ENCODE assay signal across 9 mouse cellular contexts in genomic region chr13:44484582-44485329, GRCm38 (mm10).
DNase-seq lines count a peak whose midpoint lies in the region; ATAC-seq lines count a peak whose summit lies in the region.
"Had no signal": no experiment of that assay in that cellular context is flagged by ENCODE, and none has a peak within 500 bp of the region (broad histone marks: within the 10 kb centered on the region; RNA-seq: fewer than 3 reads in every experiment).

No protein-coding gene starts in this region.

- no peak overlapping the region for H3K9ac ChIP-seq in embryonic facial prominence, embryonic 12.5 days

- no peaks in the 10 kb centered on the region for H3K27me3 ChIP-seq in embryonic facial prominence, embryonic 12.5 days

- 57% methylated on average over 14 of the region's 14 CpGs for WGBS in embryonic facial prominence, embryonic 12.5 days

- ATAC-seq in embryonic facial prominence, embryonic 12.5 days (ENCODE audit: insufficient number of reproducible peaks, insufficient read depth, low FRiP score, low TSS enrichment) = no peak
- no peak for ATAC-seq in monocyte, adult 5-6 weeks (replicated peaks; ENCODE audit: insufficient number of reproducible peaks, low FRiP score, low TSS enrichment, poor library complexity, severe bottlenecking)
- ATAC-seq in erythroid progenitor cell, adult 5-6 weeks (replicated peaks; ENCODE audit: low FRiP score, poor library complexity, severe bottlenecking) = no peak

- H3K4me1 ChIP-seq in embryonic facial prominence, embryonic 12.5 days = peaks cover 9% of the 10 kb centered on the region

- no peak overlapping the region for H3K4me2 ChIP-seq in embryonic facial prominence, embryonic 12.5 days (replicated peaks)

- no peaks in the 10 kb centered on the region for H3K36me3 ChIP-seq in embryonic facial prominence, embryonic 12.5 days

- H3K9me3 ChIP-seq in embryonic facial prominence, embryonic 12.5 days = no peaks in the 10 kb centered on the region

- peak; percentile 7 for DNase-seq in adrenal gland, postnatal 14 days
- DNase-seq in adrenal gland, postnatal 4 days (ENCODE audit: low spot score in 2 of 2) = no peak
- peak; percentile 21 to 22 for DNase-seq in layer of hippocampus, postnatal 10 days (ENCODE audit: low spot score in 2 of 2)
- DNase-seq in layer of hippocampus, adult 9-10 months (ENCODE audit: low spot score) = no peak
- peak; percentile 87 for DNase-seq in ZHBTc4 (ENCODE audit: low read depth, low spot score)
- DNase-seq: heart, postnatal 10 days had no signal

- H3K4me3 ChIP-seq in embryonic facial prominence, embryonic 12.5 days = no peak overlapping the region

- H3K27ac ChIP-seq in embryonic facial prominence, embryonic 12.5 days = 0 out of 2 replicates have a peak overlapping the region, but pooled peaks have one; percentile 36

Comparison
In these comparisons a context has a peak if more than half of its experiments do, and no peak if none do; other contexts are left out.
1. DNase-seq: peak in adrenal gland, postnatal 14 days (single experiment), layer of hippocampus, postnatal 10 days (2 of 2) and ZHBTc4 (single experiment); none in adrenal gland, postnatal 4 days (0 of 2) and layer of hippocampus, adult 9-10 months (single experiment).